Mouse (Mus musculus): ENCODE measurements around the gene Gm45785.
A peak's percentile ranks its signal among the peaks of the same experiment; 100 is the strongest.

The Gm45785 gene

DNA sequence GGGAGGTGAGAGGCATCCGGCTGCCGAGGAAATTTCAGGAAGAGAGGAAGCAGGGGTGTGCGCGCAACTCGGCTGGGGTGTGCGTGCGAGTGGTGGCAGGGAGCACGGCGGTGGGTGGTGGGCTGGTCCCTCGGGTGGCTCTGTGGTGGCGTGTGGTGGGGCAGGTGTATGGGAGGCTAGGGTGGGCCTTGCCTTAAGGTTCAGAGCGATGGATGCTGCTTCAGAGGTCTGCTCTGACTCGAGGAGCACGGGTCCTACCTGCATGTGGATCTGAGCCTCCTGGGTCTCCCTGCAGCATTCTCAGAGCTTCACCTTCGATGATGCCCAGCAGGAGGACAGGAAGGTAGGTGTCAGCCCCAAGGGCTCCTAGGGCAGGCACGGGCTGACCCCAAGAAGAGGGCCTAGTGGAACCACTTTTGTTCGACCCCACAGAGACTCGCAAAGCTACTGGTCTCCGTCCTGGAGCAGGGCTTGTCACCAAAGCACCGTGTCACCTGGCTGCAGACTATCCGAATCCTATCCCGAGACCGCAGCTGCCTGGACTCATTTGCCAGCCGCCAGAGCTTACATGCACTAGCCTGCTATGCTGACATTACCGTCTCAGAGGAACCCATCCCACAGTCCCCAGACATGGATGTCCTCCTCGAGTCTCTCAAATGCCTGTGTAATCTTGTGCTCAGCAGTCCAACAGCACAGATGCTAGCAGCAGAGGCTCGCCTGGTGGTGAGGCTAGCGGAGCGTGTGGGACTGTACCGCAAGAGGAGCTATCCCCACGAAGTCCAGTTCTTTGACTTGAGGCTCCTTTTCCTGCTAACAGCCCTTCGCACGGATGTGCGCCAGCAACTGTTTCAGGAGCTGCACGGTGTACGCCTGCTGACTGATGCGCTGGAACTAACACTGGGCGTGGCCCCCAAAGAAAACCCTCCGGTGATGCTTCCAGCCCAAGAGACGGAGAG is 1.7 kb upstream of the Gm45785 start, which contains the start of gene Bet1l:
Gene Bet1l, minus strand, starts transcription at position 28 of the 956 bp plus-strand sequence.
- DNase-seq, result no peak

- peak; percentile 89 for DNase-seq
These were observed 836 bp upstream of the Gm45785 start, which contains the start of gene Ric8a for GRCm38 (mm10) chr7:140856785-140857549. Gene Ric8a, plus strand, starts transcription at chr7:140856957.

GRCm38 (mm10) chr7:140855181-140855580 is 950 bp downstream of the Gm45785 start:
- DNase-seq, result no peak

DNA sequence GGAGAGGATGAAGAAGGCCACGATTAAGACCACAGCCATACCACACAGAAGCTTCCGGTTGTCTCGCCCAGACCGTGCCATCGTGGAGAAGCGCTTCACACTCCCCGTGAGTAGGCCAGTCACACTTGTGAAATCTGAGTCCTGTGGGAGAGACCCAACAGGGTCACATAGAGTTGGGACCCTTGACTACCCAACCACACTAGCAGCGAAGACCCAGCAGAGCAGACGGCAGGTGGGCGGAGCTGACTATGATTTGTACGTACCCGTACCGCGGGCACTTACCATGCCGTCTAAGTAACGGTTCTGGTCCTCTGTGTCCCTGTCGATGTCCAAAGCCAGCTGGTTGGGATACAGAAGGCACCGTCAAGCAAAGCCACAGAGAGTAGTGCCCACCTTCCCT is 1.6 kb downstream of the Gm45785 start:
- no peak for DNase-seq

DNA sequence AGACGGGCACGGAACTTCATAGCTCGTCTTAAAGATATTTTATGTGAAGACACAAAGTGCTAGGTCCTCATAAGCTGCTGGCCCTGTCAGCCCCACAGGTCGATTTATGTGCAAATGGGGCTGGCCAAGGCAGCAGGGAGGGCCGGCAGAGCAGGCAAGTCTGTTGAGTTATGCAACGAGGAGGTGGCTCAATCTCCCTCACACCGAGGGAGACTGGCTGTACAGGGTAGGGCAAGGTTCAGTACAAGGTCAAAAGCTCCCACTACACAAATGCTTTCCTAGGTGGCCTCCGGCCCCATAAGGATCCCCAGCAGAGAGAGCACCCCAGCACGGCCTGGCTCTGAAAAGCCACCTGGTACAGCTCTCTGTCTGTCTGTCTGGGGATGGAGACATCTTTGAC is 2.7 kb downstream of the Gm45785 start:
- no peak for DNase-seq

- DNase-seq, result no peak
These were observed 4.2 kb downstream of the Gm45785 start for GRCm38 (mm10) chr7:140851916-140852315.

DNA sequence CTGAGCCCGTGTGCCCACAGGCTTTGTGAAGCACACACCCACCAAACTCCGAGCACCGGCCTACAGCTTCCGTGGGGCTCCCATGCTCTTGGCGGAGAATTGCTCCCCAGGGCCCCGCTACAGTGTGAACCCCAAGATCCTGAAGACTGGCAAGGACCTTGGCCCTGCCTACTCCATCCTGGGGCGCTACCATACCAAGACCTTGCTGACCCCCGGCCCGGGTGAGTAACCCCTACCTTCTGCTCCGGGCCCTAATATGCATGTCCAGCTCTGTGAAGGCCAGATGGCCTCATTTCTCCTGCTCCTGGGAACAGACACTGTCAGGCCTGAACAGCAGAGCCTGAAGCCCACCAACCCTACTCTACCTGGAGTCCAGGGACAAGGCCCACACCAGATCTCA is 7.5 kb downstream of the Gm45785 start:
- no peak for DNase-seq

DNA sequence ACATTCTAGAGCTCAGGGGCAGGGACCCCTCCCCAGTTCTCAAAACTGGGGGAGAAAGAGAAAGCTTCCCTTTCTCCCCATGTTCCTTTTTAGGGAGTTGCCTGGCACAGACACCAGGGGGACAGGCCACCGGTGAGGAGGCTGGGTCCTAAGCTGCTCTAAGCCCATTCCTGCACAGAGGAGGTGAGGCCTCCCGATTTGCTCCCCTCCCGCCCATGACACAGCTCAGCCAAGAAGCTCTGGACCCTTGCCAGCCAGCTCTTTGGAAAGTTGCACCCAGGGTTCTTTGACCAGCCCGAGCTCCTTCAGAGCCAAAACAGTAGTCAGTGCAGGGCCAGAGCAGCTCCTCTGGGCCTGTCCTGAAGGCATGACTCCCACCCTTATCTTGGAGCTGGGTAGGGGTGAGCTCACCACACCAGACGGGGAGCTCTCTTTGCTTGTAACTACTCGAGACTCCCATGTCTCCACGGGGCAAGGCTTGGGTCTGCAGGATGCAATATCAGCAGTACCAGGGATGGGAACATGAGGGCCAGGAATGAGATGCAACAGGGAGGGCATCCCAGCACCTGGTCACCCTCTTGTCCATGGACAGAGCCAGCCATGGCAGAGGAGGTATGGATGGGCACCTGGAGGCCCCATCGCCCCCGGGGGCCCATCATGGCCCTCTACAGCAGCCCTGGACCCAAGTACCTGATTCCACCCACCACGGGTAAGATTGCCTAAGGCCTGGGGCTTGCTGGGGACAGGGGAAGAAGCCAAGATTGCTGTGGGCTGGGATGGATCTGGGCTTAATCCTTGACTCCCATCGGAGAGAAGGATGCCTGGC is 8.2 kb downstream of the Gm45785 start, which contains the start of gene Odf3:
Gene Odf3, plus strand, starts transcription at position 51 of the 826 bp plus-strand sequence.
- DNase-seq, result no peak

- no peak for DNase-seq
These were observed 9.5 kb downstream of the Gm45785 start for GRCm38 (mm10) chr7:140846676-140847075.

DNA sequence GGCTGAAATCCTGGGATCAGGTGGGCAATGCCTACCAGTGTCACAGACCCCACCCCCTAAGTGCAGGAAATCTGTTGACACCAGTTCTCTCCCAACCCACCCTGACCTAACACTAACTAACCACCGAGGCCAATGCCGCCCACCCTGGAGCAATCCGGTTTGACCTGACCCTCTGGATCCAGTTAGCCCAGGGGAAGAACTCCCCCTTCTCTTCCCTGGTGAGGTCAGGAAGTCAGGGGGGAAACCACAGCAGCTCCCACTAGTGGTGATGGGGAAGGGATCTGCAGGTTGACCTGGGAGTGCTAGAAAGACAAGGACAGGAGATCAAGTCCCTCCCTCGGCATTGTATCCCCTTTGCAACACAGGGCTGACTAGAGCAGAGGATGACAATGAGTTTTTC is 10.4 kb downstream of the Gm45785 start:
- DNase-seq, result no peak

DNA sequence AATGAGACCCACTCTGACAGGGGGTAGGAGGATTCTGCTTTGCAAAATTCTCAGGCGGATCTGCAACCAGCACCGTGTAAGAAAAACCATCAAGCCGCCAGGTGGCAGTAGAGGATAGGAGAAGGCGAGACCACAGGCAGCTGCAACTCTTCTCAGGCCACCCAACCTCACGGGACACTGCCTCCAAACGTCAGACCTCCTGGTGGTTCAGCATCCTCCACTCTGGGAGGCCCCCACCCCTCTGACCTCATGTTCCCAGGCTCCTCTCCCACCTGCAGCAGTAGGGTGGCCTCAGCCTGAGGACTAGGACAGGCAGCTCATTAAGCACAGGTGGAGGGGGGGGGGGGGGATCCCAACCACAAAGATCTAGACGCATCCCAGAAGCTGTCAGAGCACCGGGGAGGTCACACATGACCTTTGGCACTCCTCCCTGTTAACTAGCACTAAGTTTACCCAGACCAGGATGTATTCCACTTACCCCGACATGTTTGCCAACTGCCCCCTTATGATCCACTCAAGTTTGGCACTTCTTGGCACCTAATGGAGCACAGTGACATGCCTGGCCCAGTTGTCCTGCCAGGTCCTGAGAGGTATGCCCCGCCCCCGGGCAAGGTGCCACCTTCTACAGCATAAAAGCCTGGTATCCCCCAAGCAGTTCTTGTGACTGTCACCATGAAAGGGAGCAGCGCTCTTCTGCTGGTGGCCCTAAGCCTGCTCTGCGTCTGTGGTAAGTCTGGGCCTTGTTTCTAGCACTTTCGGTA is 11.0 kb downstream of the Gm45785 start, which contains the start of gene Scgb1c1:
Gene Scgb1c1, plus strand, starts transcription at position 643 of the 761 bp plus-strand sequence.
- peak; percentile 75 for DNase-seq

GRCm38 (mm10) chr7:140843806-140844205 is 12.3 kb downstream of the Gm45785 start:
- no peak for DNase-seq

GRCm38 (mm10) chr7:140840750-140841735 is 15.1 kb downstream of the Gm45785 start:
- DNase-seq, result no peak

- no peak for DNase-seq
These were observed 16.6 kb downstream of the Gm45785 start for GRCm38 (mm10) chr7:140839556-140839955.

DNA sequence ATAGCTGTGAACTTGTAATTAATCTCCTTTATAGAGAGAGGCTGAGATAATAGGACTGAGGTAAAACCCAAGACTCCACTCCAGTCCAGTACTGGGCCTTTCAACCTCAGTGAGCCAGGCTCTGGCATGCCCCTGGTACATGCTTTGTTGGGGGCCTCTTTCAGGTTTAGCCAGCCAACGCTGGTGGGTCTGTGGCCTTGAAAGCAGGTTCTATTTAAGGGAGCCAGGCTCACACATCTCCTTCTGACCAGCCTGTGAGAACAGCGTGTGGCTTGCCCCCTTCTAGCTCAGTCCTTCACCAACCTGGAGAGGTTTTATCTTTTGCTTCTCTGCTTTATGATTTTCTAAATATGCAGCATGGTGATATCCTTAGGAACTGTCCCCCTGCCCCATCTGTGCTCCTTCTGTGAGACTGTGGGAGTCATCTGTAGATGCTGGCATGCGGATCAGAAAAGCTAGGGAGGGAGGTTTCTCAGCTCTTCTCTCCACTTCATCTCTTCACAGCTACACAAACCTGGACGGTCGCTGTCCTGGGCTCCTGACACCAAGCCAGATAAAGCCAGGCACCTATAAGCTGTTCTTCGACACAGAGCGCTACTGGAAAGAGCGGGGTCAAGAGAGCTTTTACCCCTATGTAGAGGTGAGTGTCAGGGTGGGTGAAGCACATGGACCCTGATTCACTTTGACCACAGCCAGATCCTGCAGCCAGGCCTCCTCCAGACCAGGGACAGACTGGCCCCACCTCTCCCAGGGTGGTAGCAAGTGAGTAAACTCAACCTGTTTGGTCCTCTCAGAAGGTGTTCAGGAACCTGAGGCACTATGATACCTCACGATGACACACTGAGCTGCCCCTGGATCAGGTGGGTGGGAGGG is 19.7 kb downstream of the Gm45785 start:
- no peak for DNase-seq

- no peak for DNase-seq
These were observed 20.4 kb downstream of the Gm45785 start for GRCm38 (mm10) chr7:140835758-140836087.

GRCm38 (mm10) chr7:140834968-140835757 is 21.0 kb downstream of the Gm45785 start, which contains the start of gene Urah:
Gene Urah, plus strand, starts transcription at chr7:140835018.
- no peak for DNase-seq

DNA sequence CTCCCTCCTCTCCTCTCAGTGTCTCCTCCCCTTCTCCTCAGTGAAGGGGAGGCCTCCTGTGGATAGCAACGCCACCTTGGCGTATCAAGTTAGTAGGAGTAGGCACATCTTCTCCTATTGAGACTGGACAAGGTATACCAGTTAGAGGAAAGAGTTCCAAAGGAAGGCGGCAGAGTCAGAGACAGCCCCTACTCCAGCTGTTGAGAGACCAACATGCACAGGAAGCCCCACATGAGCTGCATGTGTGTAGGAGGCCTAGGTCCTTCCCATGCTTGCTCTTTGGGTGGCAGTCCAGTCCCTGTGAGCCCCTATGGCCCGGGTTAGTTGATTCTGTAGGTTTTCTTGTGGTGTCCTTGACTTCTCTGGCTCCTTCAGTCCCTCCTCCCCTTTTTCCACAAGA is 22.8 kb downstream of the Gm45785 start:
- no peak for DNase-seq

DNA sequence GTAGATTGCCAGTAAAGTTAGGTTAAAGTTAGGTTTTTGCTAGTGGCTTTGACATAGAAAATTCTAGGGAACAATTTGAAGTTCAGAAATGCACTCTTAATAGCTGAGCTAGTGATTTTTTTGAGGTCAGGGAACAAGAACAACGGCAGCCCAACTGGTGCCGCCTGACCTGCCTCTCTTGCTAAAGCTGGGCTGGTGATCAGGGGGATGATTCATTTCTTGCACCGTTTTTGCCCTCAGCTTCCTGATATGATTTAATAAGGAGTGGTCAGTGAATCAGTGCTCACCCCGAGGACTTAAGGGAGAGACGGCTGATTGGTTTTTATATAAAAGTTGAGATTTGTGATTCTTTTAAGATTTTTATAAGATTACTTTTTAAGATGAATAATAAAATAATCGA is 24.7 kb downstream of the Gm45785 start:
- DNase-seq, result no peak
